Mouse (Mus musculus) G1E (cell line): ENCODE results near the gene Saa2. TPM values are rescaled to one million over a fixed set of nuclear protein-coding genes. Genes with fewer than 3 reads are reported as not detected.
"Not testable (repeated sequence)": the region's sequence is repeated elsewhere in the genome, so short reads cannot be mapped to it uniquely, and the experiment has no call there.

Source experiments
- ATAC-seq: 2 replicates; pipeline ENCODE4 v1.8.0; 2016; ENCODE audit warnings: mild to moderate bottlenecking; ENCODE audit not compliant: insufficient number of reproducible peaks, poor library complexity, low FRiP score, severe bottlenecking; ENCODE audit errors: extremely low read depth
- DNase-seq: peaks from one replicate; pipeline ENCODE4 v3.0.0; 2012; ENCODE audit warnings: low spot score
- H3K27me3 ChIP-seq: 2 replicates; pipeline ENCODE4 v1.6.1; 2012; ENCODE audit warnings: mild to moderate bottlenecking, low read length, inconsistent platforms; ENCODE audit not compliant: insufficient read depth
- H3K36me3 ChIP-seq: replicated peaks from 2 replicates; pipeline ENCODE3; 2012; ENCODE audit warnings: mild to moderate bottlenecking, inconsistent platforms
- H3K4me1 ChIP-seq: 2 replicates; pipeline ENCODE4 v1.6.1; 2012; ENCODE audit warnings: low read depth, low read length, inconsistent platforms, mixed read lengths; ENCODE audit not compliant: insufficient read depth
- H3K4me3 ChIP-seq: 2 replicates; pipeline ENCODE4 v1.5.1; 2012; ENCODE audit warnings: low read depth, mild to moderate bottlenecking, inconsistent platforms, low read length, moderate library complexity, mixed read lengths
- H3K9me3 ChIP-seq: replicated peaks from 2 replicates; pipeline ENCODE4 v1.6.1; 2012; ENCODE audit warnings: inconsistent platforms
- CTCF ChIP-seq: IDR thresholded peaks from 2 replicates; pipeline ENCODE4 v1.5.1; 2012; ENCODE audit warnings: low read depth, low read length, inconsistent platforms, mixed read lengths
- GATA1 ChIP-seq: IDR thresholded peaks from 2 replicates; pipeline ENCODE4 v1.6.1; 2012; ENCODE audit warnings: borderline replicate concordance, low read length, inconsistent platforms, mixed read lengths
- GATA2 ChIP-seq: IDR thresholded peaks from 2 replicates; pipeline ENCODE4 v1.6.1; 2012; ENCODE audit warnings: low read depth, low read length, inconsistent platforms, borderline replicate concordance
- POLR2AphosphoS5 ChIP-seq: IDR thresholded peaks from 2 replicates; pipeline ENCODE4 v1.6.1; 2012; ENCODE audit warnings: low read depth, low read length, inconsistent platforms; ENCODE audit not compliant: insufficient replicate concordance
- TAL1 ChIP-seq: conservative IDR thresholded peaks from 2 replicates; pipeline ENCODE4 v1.6.1; 2012; ENCODE audit warnings: low read depth, low read length, inconsistent platforms, mixed read lengths
- polyA plus RNA-seq: library from polyadenylated mRNA; stranded (reverse); fragments of >175 nt; gene quantifications from 2 replicates; pipeline ENCODE4 v1.2.3, GENCODE M21; 2012
- total RNA-seq, 2 experiments: library from RNA; stranded (forward) in 1 of 2; stranded (reverse) in 1 of 2; fragments of 200-1000 nt in 1 of 2; fragments of >200 nt in 1 of 2; fragmentation: Nextera tagmentation in 1 of 2; gene quantifications; 2 replicates each; pipeline ENCODE4 v1.2.3; 2014 to 2017

Saa2 gene
- total and polyA plus RNA-seq, 3 experiments = not detected

- Histone ChIP-seq H3K36me3 (no peaks in the 10 kb centered on the region), H3K27me3 (peaks cover 32% of the 10 kb centered on the region), H3K4me3 (no peak overlapping the region), H3K9me3 (no peaks in the 10 kb centered on the region), H3K4me1 (peaks cover 6% of the 10 kb centered on the region; the same call in 1 of the 2 replicates)
- DNase-seq (no peak), ATAC-seq (no peak)
- TF ChIP-seq GATA1 (no peak), CTCF (no peak), TAL1 (no peak), GATA2 (no peak), POLR2AphosphoS5 (no peak)
These were observed 16.6 kb upstream of the Saa2 start for GRCm38 (mm10) chr7:46734983-46735382.

GRCm38 (mm10) chr7:46738561-46739460 lies 12.8 kb upstream of the Saa2 start:
- H3K4me3 ChIP-seq = no peak overlapping the region
- peaks cover 31% of the 10 kb centered on the region for H3K27me3 ChIP-seq
- no peak for ATAC-seq
- DNase-seq = no peak
- no peaks in the 10 kb centered on the region for H3K36me3 ChIP-seq
- H3K9me3 ChIP-seq = no peaks in the 10 kb centered on the region
- peaks cover 6% of the 10 kb centered on the region; the same call in 1 of the 2 replicates for H3K4me1 ChIP-seq
- TF ChIP-seq GATA1 = no peak
- no peak for TF ChIP-seq GATA2
- TF ChIP-seq CTCF = no peak
- TF ChIP-seq POLR2AphosphoS5 = no peak
- no peak for TF ChIP-seq TAL1

- not testable (repeated sequence) for H3K4me1 ChIP-seq, H3K9me3 ChIP-seq, H3K36me3 ChIP-seq, H3K4me3 ChIP-seq, ATAC-seq, DNase-seq
- H3K27me3 ChIP-seq = peaks cover 28% of the 10 kb centered on the region
These were observed 11.5 kb upstream of the Saa2 start for GRCm38 (mm10) chr7:46740041-46740440.

- H3K4me1 ChIP-seq, ATAC-seq, DNase-seq, H3K36me3 ChIP-seq, H3K4me3 ChIP-seq, H3K9me3 ChIP-seq: not testable (repeated sequence)
- H3K27me3 ChIP-seq = peaks cover 44% of the 10 kb centered on the region
These were observed 8.7 kb upstream of the Saa2 start, which contains the start of gene Saa1 for GRCm38 (mm10) chr7:46742880-46743279. Gene Saa1, minus strand, starts transcription at chr7:46742980.

GRCm38 (mm10) chr7:46745816-46746215 lies 5.8 kb upstream of the Saa2 start:
- Histone ChIP-seq H3K4me3 (no peak overlapping the region), H3K4me1 (no peaks in the 10 kb centered on the region), H3K9me3 (no peaks in the 10 kb centered on the region), H3K36me3 (no peaks in the 10 kb centered on the region), H3K27me3 (peaks cover 48% of the 10 kb centered on the region)
- ATAC-seq (no peak), DNase-seq (no peak)
- no peak for TF ChIP-seq GATA2
- no peak for TF ChIP-seq TAL1
- TF ChIP-seq POLR2AphosphoS5 = no peak
- TF ChIP-seq GATA1 = no peak
- no peak for TF ChIP-seq CTCF

- ATAC-seq (no peak), DNase-seq (no peak)
- H3K9me3 ChIP-seq = no peaks in the 10 kb centered on the region
- H3K27me3 ChIP-seq = peaks cover 45% of the 10 kb centered on the region
- TF ChIP-seq CTCF (no peak), TAL1 (no peak), GATA1 (no peak), POLR2AphosphoS5 (no peak), GATA2 (no peak)
- no peaks in the 10 kb centered on the region for H3K4me1 ChIP-seq
- H3K36me3 ChIP-seq = no peaks in the 10 kb centered on the region
- no peak overlapping the region for H3K4me3 ChIP-seq
These were observed 5.2 kb upstream of the Saa2 start for GRCm38 (mm10) chr7:46746381-46746780.

- Histone ChIP-seq H3K4me1 (no peaks in the 10 kb centered on the region), H3K36me3 (no peaks in the 10 kb centered on the region), H3K27me3 (peaks cover 40% of the 10 kb centered on the region), H3K9me3 (no peaks in the 10 kb centered on the region), H3K4me3 (no peak overlapping the region)
- no peak for TF ChIP-seq POLR2AphosphoS5
- no peak for TF ChIP-seq TAL1
- TF ChIP-seq CTCF = no peak
- no peak for TF ChIP-seq GATA1
- no peak for TF ChIP-seq GATA2
- ATAC-seq (no peak), DNase-seq (no peak)
These were observed 3.1 kb upstream of the Saa2 start for GRCm38 (mm10) chr7:46748459-46748858.
